In genomic region chr2:174871844-174872243, GRCm38 (mm10) we compare ENCODE assay signal across 12 mouse cellular contexts.
A peak's percentile ranks its signal among the peaks of the same experiment; 100 is the strongest.
DNase-seq lines count a peak whose midpoint lies in the region; ATAC-seq and TF ChIP-seq lines count a peak whose summit lies in the region.
"Had no signal": no experiment of that assay in that cellular context is flagged by ENCODE, and none has a peak within 500 bp of the region (broad histone marks: within the 10 kb centered on the region; RNA-seq: fewer than 3 reads in every experiment).

No protein-coding gene starts in this region.

- H3K36me3 ChIP-seq in liver, postnatal 0 days (replicated peaks; ENCODE audit: insufficient read depth, low read length) = no peaks in the 10 kb centered on the region
- H3K36me3 ChIP-seq in liver, embryonic 11.5 days (ENCODE audit: control insufficient read depth, insufficient read depth, low read length) = no peaks in the 10 kb centered on the region
- no peaks in the 10 kb centered on the region for H3K36me3 ChIP-seq in embryonic facial prominence, embryonic 12.5 days
- H3K36me3 ChIP-seq in forebrain, embryonic 16.5 days (ENCODE audit: control insufficient read depth, insufficient read depth) = no peaks in the 10 kb centered on the region
- H3K36me3 ChIP-seq in limb, embryonic 15.5 days = no peaks in the 10 kb centered on the region

- H3K4me2 ChIP-seq in liver, postnatal 0 days (ENCODE audit: low read depth, low read length) = no peak overlapping the region
- H3K4me2 ChIP-seq in liver, embryonic 11.5 days = no peak overlapping the region
- H3K4me2 ChIP-seq in embryonic facial prominence, embryonic 12.5 days (replicated peaks) = no peak overlapping the region
- H3K4me2 ChIP-seq in forebrain, embryonic 16.5 days (ENCODE audit: low read length) = no peak overlapping the region
- H3K4me2 ChIP-seq in limb, embryonic 15.5 days = no peak overlapping the region

- ATAC-seq in liver, postnatal 0 days = no peak
- no peak for ATAC-seq in liver, embryonic 11.5 days (replicated peaks; ENCODE audit: low FRiP score)
- peak; percentile 75; the same call in 1 of the 2 replicates for ATAC-seq in embryonic facial prominence, embryonic 12.5 days (ENCODE audit: insufficient number of reproducible peaks, insufficient read depth, low FRiP score, low TSS enrichment)
- 0 out of 2 replicates have a peak, but pooled peaks have one; percentile 45 for ATAC-seq in forebrain, embryonic 16.5 days
- ATAC-seq in limb, embryonic 15.5 days (ENCODE audit: insufficient number of reproducible peaks, low FRiP score, low TSS enrichment, low read depth) = no peak

- no peak overlapping the region for H3K4me3 ChIP-seq in liver, postnatal 0 days (ENCODE audit: low read depth, low read length)
- H3K4me3 ChIP-seq in liver, embryonic 11.5 days (ENCODE audit: low read depth, low read length) = no peak overlapping the region
- H3K4me3 ChIP-seq in embryonic facial prominence, embryonic 12.5 days = no peak overlapping the region
- H3K4me3 ChIP-seq in forebrain, embryonic 16.5 days (replicated peaks; ENCODE audit: low read length) = no peak overlapping the region
- no peak overlapping the region for H3K4me3 ChIP-seq in limb, embryonic 15.5 days
- no peak overlapping the region for H3K4me3 ChIP-seq in layer of hippocampus, adult 2 months

- TF ChIP-seq EP300 in liver, postnatal 0 days (IDR thresholded peaks at IDR 0.05; ENCODE audit: low read depth) = no peak

- TF ChIP-seq CTCF in liver, postnatal 0 days (IDR thresholded peaks at IDR 0.05; ENCODE audit: low read depth) = no peak
- no peak for TF ChIP-seq CTCF in layer of hippocampus, adult 2 months (conservative IDR thresholded peaks at IDR 0.05)

- H3K9me3 ChIP-seq in liver, postnatal 0 days (ENCODE audit: low read length) = no peaks in the 10 kb centered on the region
- no peaks in the 10 kb centered on the region for H3K9me3 ChIP-seq in liver, embryonic 11.5 days (ENCODE audit: control insufficient read depth, low read length)
- no peaks in the 10 kb centered on the region for H3K9me3 ChIP-seq in embryonic facial prominence, embryonic 12.5 days
- H3K9me3 ChIP-seq in forebrain, embryonic 16.5 days (ENCODE audit: control insufficient read depth, low read length) = no peaks in the 10 kb centered on the region
- no peaks in the 10 kb centered on the region for H3K9me3 ChIP-seq in limb, embryonic 15.5 days

- H3K27ac ChIP-seq in liver, postnatal 0 days (ENCODE audit: low read depth) = peak overlapping the region; percentile 39; the same call in 1 of the 2 replicates
- no peak overlapping the region for H3K27ac ChIP-seq in liver, embryonic 11.5 days (ENCODE audit: low read depth, low read length)
- peak overlapping the region; percentile 80 for H3K27ac ChIP-seq in embryonic facial prominence, embryonic 12.5 days
- no peak overlapping the region for H3K27ac ChIP-seq in forebrain, embryonic 16.5 days (ENCODE audit: low read length)
- peak overlapping the region; percentile 76 for H3K27ac ChIP-seq in limb, embryonic 15.5 days
- H3K27ac ChIP-seq in layer of hippocampus, adult 2 months = no peak overlapping the region

- H3K4me1 ChIP-seq in liver, postnatal 0 days (ENCODE audit: insufficient read depth) = no peaks in the 10 kb centered on the region
- 0 out of 2 replicates have a peak, but pooled peaks cover 2% of the 10 kb centered on the region for H3K4me1 ChIP-seq in liver, embryonic 11.5 days (replicated peaks; ENCODE audit: control insufficient read depth, insufficient read depth, low read length)
- H3K4me1 ChIP-seq in embryonic facial prominence, embryonic 12.5 days = peaks cover 63% of the 10 kb centered on the region
- peaks cover 4% of the 10 kb centered on the region; the same call in 1 of the 2 replicates for H3K4me1 ChIP-seq in forebrain, embryonic 16.5 days (replicated peaks; ENCODE audit: control insufficient read depth, insufficient read depth, low read length)
- peaks cover 53% of the 10 kb centered on the region for H3K4me1 ChIP-seq in limb, embryonic 15.5 days

- H3K9ac ChIP-seq in liver, postnatal 0 days (replicated peaks) = no peak overlapping the region
- H3K9ac ChIP-seq in liver, embryonic 11.5 days (ENCODE audit: low read depth, low read length) = no peak overlapping the region
- no peak overlapping the region for H3K9ac ChIP-seq in embryonic facial prominence, embryonic 12.5 days
- no peak overlapping the region for H3K9ac ChIP-seq in forebrain, embryonic 16.5 days (replicated peaks; ENCODE audit: low read depth, low read length)
- H3K9ac ChIP-seq in limb, embryonic 15.5 days = no peak overlapping the region

- 63% methylated on average over 3 of the region's 3 CpGs for whole genome bisulfite sequencing in liver, postnatal 0 days (ENCODE audit: insufficient replicate concordance)
- 58% methylated on average over 3 of the region's 3 CpGs for WGBS in liver, embryonic 11.5 days
- WGBS in embryonic facial prominence, embryonic 12.5 days = 25% methylated on average over 3 of the region's 3 CpGs
- WGBS in forebrain, embryonic 16.5 days = 42% methylated on average over 3 of the region's 3 CpGs
- 34% methylated on average over 3 of the region's 3 CpGs for WGBS in limb, embryonic 15.5 days

- no peaks in the 10 kb centered on the region for H3K27me3 ChIP-seq in liver, postnatal 0 days (ENCODE audit: insufficient read depth, low read length)
- H3K27me3 ChIP-seq in liver, embryonic 11.5 days (replicated peaks; ENCODE audit: control insufficient read depth, insufficient read depth, low read length) = no peaks in the 10 kb centered on the region
- H3K27me3 ChIP-seq in embryonic facial prominence, embryonic 12.5 days = no peaks in the 10 kb centered on the region
- H3K27me3 ChIP-seq in forebrain, embryonic 16.5 days (replicated peaks; ENCODE audit: control insufficient read depth, insufficient read depth, low read length) = no peaks in the 10 kb centered on the region
- no peaks in the 10 kb centered on the region for H3K27me3 ChIP-seq in limb, embryonic 15.5 days

- no peak for DNase-seq in liver, postnatal 0 days
- DNase-seq in liver, embryonic 11.5 days (ENCODE audit: low spot score) = no peak
- DNase-seq in layer of hippocampus, adult 2 months (ENCODE audit: low spot score in 2 of 2) = no peak
- DNase-seq in frontal cortex, postnatal 14 days (ENCODE audit: low spot score in 2 of 2) = no peak
- DNase-seq: cerebellum, adult 11 months; gastrocnemius, postnatal 25 days; kidney, adult 9 months; left cerebral cortex, postnatal 4 days; thymus, postnatal 14 days had no signal

Comparison
In these comparisons a context has a peak if more than half of its experiments do, and no peak if none do; other contexts are left out.
1. H3K27ac ChIP-seq: peak in liver, postnatal 0 days (single experiment), embryonic facial prominence, embryonic 12.5 days (single experiment) and limb, embryonic 15.5 days (single experiment); none in liver, embryonic 11.5 days (single experiment), forebrain, embryonic 16.5 days (single experiment) and layer of hippocampus, adult 2 months (single experiment).
2. ATAC-seq: peak in embryonic facial prominence, embryonic 12.5 days (single experiment) and forebrain, embryonic 16.5 days (single experiment); none in liver, postnatal 0 days (single experiment), liver, embryonic 11.5 days (single experiment) and limb, embryonic 15.5 days (single experiment).